Mouse (Mus musculus) E14TG2a.4 (cell line): ENCODE results near the gene Ggta1.

ENCODE experiments used
- CTCF ChIP-seq: conservative IDR thresholded peaks from 2 replicates; pipeline ENCODE4 v1.5.1; 2014; ENCODE audit warnings: low read length
- NANOG ChIP-seq: IDR thresholded peaks from 2 replicates; pipeline ENCODE4 v1.6.1; 2014; ENCODE audit warnings: borderline replicate concordance, low read length, mixed read lengths
- POU5F1 ChIP-seq: IDR thresholded peaks from 2 replicates; pipeline ENCODE4 v1.6.1; 2014; ENCODE audit warnings: low read length, borderline replicate concordance

DNA sequence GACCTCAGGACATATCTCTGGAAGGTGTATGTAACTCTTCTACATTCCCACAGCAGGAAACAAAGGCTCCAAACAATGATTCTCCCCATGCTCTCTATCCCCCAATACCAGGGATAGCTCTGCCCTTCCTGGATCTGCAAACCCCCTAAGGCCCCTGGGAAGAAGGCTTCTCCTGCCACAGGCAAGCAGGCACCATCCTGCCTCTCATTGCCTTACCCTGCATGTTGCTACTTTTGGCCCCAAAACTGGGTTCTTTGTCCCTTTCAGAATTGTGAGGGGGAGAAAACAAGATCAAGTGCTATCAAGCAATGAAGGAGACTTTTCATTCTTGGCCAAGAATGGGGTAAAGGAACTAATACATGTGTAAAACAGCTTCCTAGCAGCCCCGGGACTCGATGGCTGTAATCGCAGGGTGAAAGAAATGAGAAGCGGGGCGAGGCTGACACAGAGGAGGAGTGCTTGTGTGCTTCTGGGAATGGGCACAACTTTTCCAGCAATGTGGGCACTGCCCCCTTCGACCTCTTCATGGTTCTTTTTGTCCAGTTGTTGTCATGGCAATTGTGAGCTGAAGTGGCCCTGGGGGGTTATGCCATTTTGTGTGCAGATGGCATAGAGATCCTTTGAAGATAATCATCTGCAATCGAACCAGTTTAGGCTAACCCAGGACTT, 18.4 kb upstream of the Ggta1 start:
- TF ChIP-seq CTCF: no peak
- 0 out of 2 replicates have a peak, but pooled peaks have one; percentile 31 for TF ChIP-seq NANOG
- TF ChIP-seq POU5F1: no peak
